Mouse (Mus musculus) macrophage (primary cell): Measurements from ENCODE around the gene Glud1. TPM values are rescaled to one million over a fixed set of nuclear protein-coding genes. Genes with fewer than 3 reads are reported as not detected.
"Not testable (repeated sequence)": the region's sequence is repeated elsewhere in the genome, so short reads cannot be mapped to it uniquely, and the experiment has no call there.

Source experiments
- H3K27ac ChIP-seq: fragments of 350-480 bp; formaldehyde crosslinking; 2 replicates; pipeline ENCODE4 v1.9.0; 2021
- H3K36me3 ChIP-seq: fragments of 350-480 bp; formaldehyde crosslinking; 2 replicates; pipeline ENCODE4 v1.9.0; 2021; ENCODE audit errors: inconsistent target
- H3K4me3 ChIP-seq: fragments of 350-480 bp; formaldehyde crosslinking; 2 replicates; pipeline ENCODE4 v1.9.0; 2021; ENCODE audit errors: inconsistent target
- H3K79me2 ChIP-seq: fragments of 350-480 bp; formaldehyde crosslinking; 2 replicates; pipeline ENCODE4 v1.9.0; 2021; ENCODE audit errors: inconsistent target
- WGBS: methylation state at CpG from one replicate; pipeline ENCODE4 v1.1.7; 2026; ENCODE audit warnings: inconsistent platforms; ENCODE audit not compliant: missing documents; 5-methylcytosine and 5-hydroxymethylcytosine counted together
- polyA plus RNA-seq: library from polyadenylated mRNA; stranded (reverse); fragments of 250-400 nt; gene quantifications from 3 replicates; pipeline ENCODE4 v1.2.4, GENCODE M21; 2018; ENCODE audit warnings: inconsistent platforms

Gene Glud1
- polyA plus RNA-seq, 1 experiment from 2014 or later = 110 TPM

GRCm38 (mm10) chr14:34297634-34298033 lies 12.9 kb upstream of the Glud1 start:
- peak overlapping the region; percentile 84 for H3K27ac ChIP-seq
- WGBS = 95% methylated on average over 2 of the region's 2 CpGs

GRCm38 (mm10) chr14:34298871-34299700 lies 11.4 kb upstream of the Glud1 start:
- Histone ChIP-seq H3K27ac (no peak overlapping the region), H3K4me3 (no peak overlapping the region), H3K36me3 (no peaks in the 10 kb centered on the region), H3K79me2 (no peaks in the 10 kb centered on the region; the same call in 1 of the 2 replicates)
- 51% methylated on average over 11 of the region's 11 CpGs for WGBS

More at GRCm38 (mm10) chr14:34297634-34298033, 12.9 kb upstream of the Glud1 start:
- no peaks in the 10 kb centered on the region; the same call in 1 of the 2 replicates for H3K79me2 ChIP-seq
- no peaks in the 10 kb centered on the region for H3K36me3 ChIP-seq
- H3K4me3 ChIP-seq = no peak overlapping the region

GRCm38 (mm10) chr14:34302681-34303242 lies 7.8 kb upstream of the Glud1 start:
- no peak overlapping the region for H3K4me3 ChIP-seq
- WGBS = 96% methylated on average over 5 of the region's 5 CpGs
- H3K36me3 ChIP-seq = no peaks in the 10 kb centered on the region
- no peaks in the 10 kb centered on the region for H3K79me2 ChIP-seq
- H3K27ac ChIP-seq = no peak overlapping the region

GRCm38 (mm10) chr14:34303265-34303680 lies 7.3 kb upstream of the Glud1 start:
- H3K27ac ChIP-seq = no peak overlapping the region
- no peaks in the 10 kb centered on the region for H3K36me3 ChIP-seq
- H3K79me2 ChIP-seq = no peaks in the 10 kb centered on the region
- no peak overlapping the region for H3K4me3 ChIP-seq
- 30% methylated on average over 5 of the region's 5 CpGs for WGBS

GRCm38 (mm10) chr14:34309266-34309665 lies 1.3 kb upstream of the Glud1 start:
- H3K27ac ChIP-seq = no peak overlapping the region; the same call in 1 of the 2 replicates
- H3K4me3 ChIP-seq = no peak overlapping the region
- no peaks in the 10 kb centered on the region for H3K36me3 ChIP-seq
- H3K79me2 ChIP-seq = peaks cover 31% of the 10 kb centered on the region
- WGBS = 84% methylated on average over 4 of the region's 4 CpGs

- WGBS = 8% methylated on average over 5 of the region's 5 CpGs
- Histone ChIP-seq H3K4me3 (peak overlapping the region; percentile 59), H3K79me2 (peaks cover 37% of the 10 kb centered on the region), H3K27ac (peak overlapping the region; percentile 82), H3K36me3 (no peaks in the 10 kb centered on the region)
Observed at GRCm38 (mm10) chr14:34309907-34310233, 657 bp upstream of the Glud1 start.

- under 1% methylated on average over 35 of the region's 47 CpGs for WGBS
- Histone ChIP-seq H3K4me3 (peak overlapping the region; percentile 73), H3K36me3 (no peaks in the 10 kb centered on the region), H3K79me2 (peaks cover 50% of the 10 kb centered on the region), H3K27ac (peak overlapping the region; percentile 57)
Observed at GRCm38 (mm10) chr14:34311021-34311631, 599 bp downstream of the Glud1 start.

GRCm38 (mm10) chr14:34311691-34312090 lies 1.2 kb downstream of the Glud1 start:
- Histone ChIP-seq H3K4me3 (peak overlapping the region; percentile 73), H3K79me2 (peaks cover 56% of the 10 kb centered on the region), H3K27ac (peak overlapping the region; percentile 57), H3K36me3 (no peaks in the 10 kb centered on the region)
- WGBS = 0% methylated on average over 4 of the region's 4 CpGs

GRCm38 (mm10) chr14:34312339-34313048 lies 2.0 kb downstream of the Glud1 start:
- WGBS = 19% methylated on average over 4 of the region's 6 CpGs
- peak overlapping the region; percentile 57 for H3K27ac ChIP-seq
- H3K4me3 ChIP-seq = peak overlapping the region; percentile 73
- peaks cover 64% of the 10 kb centered on the region for H3K79me2 ChIP-seq
- H3K36me3 ChIP-seq = no peaks in the 10 kb centered on the region

- Histone ChIP-seq H3K79me2 (peaks cover 75% of the 10 kb centered on the region), H3K36me3 (no peaks in the 10 kb centered on the region), H3K4me3 (no peak overlapping the region), H3K27ac (no peak overlapping the region)
- WGBS = 95% methylated on average over 3 of the region's 3 CpGs
Observed at GRCm38 (mm10) chr14:34313612-34314011, 3.1 kb downstream of the Glud1 start.

GRCm38 (mm10) chr14:34314383-34314782 lies 3.9 kb downstream of the Glud1 start:
- 6% methylated on average over 3 of the region's 8 CpGs for WGBS
- H3K27ac ChIP-seq, H3K4me3 ChIP-seq, H3K36me3 ChIP-seq: not testable (repeated sequence)
- peaks cover 83% of the 10 kb centered on the region for H3K79me2 ChIP-seq

GRCm38 (mm10) chr14:34314796-34315195 lies 4.3 kb downstream of the Glud1 start:
- Histone ChIP-seq H3K36me3 (peaks cover 4% of the 10 kb centered on the region; the same call in 1 of the 2 replicates), H3K4me3 (no peak overlapping the region), H3K27ac (no peak overlapping the region), H3K79me2 (peaks cover 87% of the 10 kb centered on the region)
- WGBS = 40% methylated on average over 3 of the region's 3 CpGs

GRCm38 (mm10) chr14:34316346-34316745 lies 5.8 kb downstream of the Glud1 start:
- Histone ChIP-seq H3K36me3 (peaks cover 12% of the 10 kb centered on the region), H3K79me2 (peaks cover 100% of the 10 kb centered on the region), H3K4me3 (no peak overlapping the region), H3K27ac (no peak overlapping the region)
- WGBS = 93% methylated on average over 2 of the region's 2 CpGs

GRCm38 (mm10) chr14:34317431-34317830 lies 6.9 kb downstream of the Glud1 start:
- Histone ChIP-seq H3K36me3 (peaks cover 17% of the 10 kb centered on the region), H3K79me2 (peaks cover 94% of the 10 kb centered on the region), H3K4me3 (no peak overlapping the region), H3K27ac (no peak overlapping the region)
- WGBS = 75% methylated on average over 3 of the region's 3 CpGs
